Mouse (Mus musculus) adrenal gland, adult (tissue): ENCODE data around the gene Sycp2.

Experiments
- DNase-seq, 2 experiments: peaks; one replicate each; pipeline ENCODE4 v3.0.0; 2022 to 2023; ENCODE audit warnings: low spot score in 1 of 2; ENCODE audit not compliant: inconsistent age in 2 of 2

The Sycp2 gene

GRCm38 (mm10) chr2:178407053-178407815, at the start of gene Sycp2:
Sycp2 (minus strand) TSS chr2:178407685.
- DNase-seq, result no peak

- peak in 1 of 2 experiments; percentile 29 for DNase-seq
These were observed 47.4 kb upstream of the Sycp2 start for GRCm38 (mm10) chr2:178454664-178455516.

GRCm38 (mm10) chr2:178450961-178451360, 43.5 kb upstream of the Sycp2 start:
- no peak for DNase-seq

- DNase-seq, result no peak
These were observed 42.8 kb upstream of the Sycp2 start for GRCm38 (mm10) chr2:178450236-178450635.

GRCm38 (mm10) chr2:178449386-178449785, 41.9 kb upstream of the Sycp2 start:
- no peak for DNase-seq

- no peak for DNase-seq
These were observed 29.8 kb upstream of the Sycp2 start for GRCm38 (mm10) chr2:178437311-178437710.

- DNase-seq, result no peak
These were observed 26.4 kb upstream of the Sycp2 start for GRCm38 (mm10) chr2:178433903-178434302.

- DNase-seq, result no peak
These were observed 26.0 kb upstream of the Sycp2 start for GRCm38 (mm10) chr2:178433495-178433894.

- DNase-seq, result no peak
These were observed 22.7 kb upstream of the Sycp2 start, which contains the start of gene Cdh26 for GRCm38 (mm10) chr2:178430231-178430630. Cdh26 (plus strand) TSS chr2:178430531.

- no peak for DNase-seq
These were observed 21.9 kb upstream of the Sycp2 start for GRCm38 (mm10) chr2:178429426-178429825.

GRCm38 (mm10) chr2:178428676-178429075, 21.2 kb upstream of the Sycp2 start:
- DNase-seq, result no peak

GRCm38 (mm10) chr2:178428183-178428582, 20.7 kb upstream of the Sycp2 start:
- DNase-seq, result no peak

- DNase-seq, result no peak
These were observed 19.7 kb upstream of the Sycp2 start for GRCm38 (mm10) chr2:178427181-178427580.

GRCm38 (mm10) chr2:178426229-178426628, 18.7 kb upstream of the Sycp2 start:
- no peak for DNase-seq

GRCm38 (mm10) chr2:178423223-178423622, 15.7 kb upstream of the Sycp2 start:
- DNase-seq, result no peak

- DNase-seq, result no peak
These were observed 14.7 kb upstream of the Sycp2 start for GRCm38 (mm10) chr2:178422186-178422585.

- no peak for DNase-seq
These were observed 14.1 kb upstream of the Sycp2 start for GRCm38 (mm10) chr2:178421603-178422002.

GRCm38 (mm10) chr2:178420576-178420975, 13.1 kb upstream of the Sycp2 start:
- no peak for DNase-seq

- no peak for DNase-seq
These were observed 9.5 kb upstream of the Sycp2 start for GRCm38 (mm10) chr2:178416970-178417369.

- no peak for DNase-seq
These were observed 8.9 kb upstream of the Sycp2 start for GRCm38 (mm10) chr2:178416427-178416826.

- no peak for DNase-seq
These were observed 7.6 kb upstream of the Sycp2 start for GRCm38 (mm10) chr2:178415150-178415448.
